Mouse (Mus musculus): ENCODE measurements around the gene 4930524J08Rik.

4930524J08Rik gene

GRCm38 (mm10) chr5:99978699-99979442 is at the start of gene 4930524J08Rik, which contains the start of gene Hnrnpd:
Gene 4930524J08Rik (plus strand): TSS chr5:99979061.
Gene Hnrnpd (minus strand): TSS chr5:99978938.
- ATAC-seq (ENCODE audit: low TSS enrichment) = peak; percentile 89

- no peak for ATAC-seq (ENCODE audit: low TSS enrichment)
Observed at GRCm38 (mm10) chr5:99931910-99932309, 47.0 kb upstream of the 4930524J08Rik start.

GRCm38 (mm10) chr5:99939440-99939839 is 39.4 kb upstream of the 4930524J08Rik start:
- no peak for ATAC-seq (ENCODE audit: low TSS enrichment)

GRCm38 (mm10) chr5:99941273-99941672 is 37.6 kb upstream of the 4930524J08Rik start:
- no peak for ATAC-seq (ENCODE audit: low TSS enrichment)

- no peak for ATAC-seq (ENCODE audit: low TSS enrichment)
Observed at GRCm38 (mm10) chr5:99941776-99942502, 36.9 kb upstream of the 4930524J08Rik start.

- no peak for ATAC-seq (ENCODE audit: low TSS enrichment)
Observed at GRCm38 (mm10) chr5:99952513-99952912, 26.3 kb upstream of the 4930524J08Rik start.

GRCm38 (mm10) chr5:99953883-99954282 is 25.0 kb upstream of the 4930524J08Rik start:
- no peak for ATAC-seq (ENCODE audit: low TSS enrichment)

GRCm38 (mm10) chr5:99958666-99959065 is 20.2 kb upstream of the 4930524J08Rik start:
- ATAC-seq (ENCODE audit: low TSS enrichment) = no peak

- no peak for ATAC-seq (ENCODE audit: low TSS enrichment)
Observed at GRCm38 (mm10) chr5:99959236-99959936, 19.5 kb upstream of the 4930524J08Rik start.

GRCm38 (mm10) chr5:99959960-99960359 is 18.9 kb upstream of the 4930524J08Rik start:
- no peak for ATAC-seq (ENCODE audit: low TSS enrichment)

GRCm38 (mm10) chr5:99973941-99974340 is 4.9 kb upstream of the 4930524J08Rik start:
- ATAC-seq (ENCODE audit: low TSS enrichment) = peak; percentile 49

GRCm38 (mm10) chr5:99975061-99975460 is 3.8 kb upstream of the 4930524J08Rik start:
- no peak for ATAC-seq (ENCODE audit: low TSS enrichment)

- no peak for ATAC-seq (ENCODE audit: low TSS enrichment)
Observed at GRCm38 (mm10) chr5:99975776-99976175, 3.1 kb upstream of the 4930524J08Rik start.

- ATAC-seq (ENCODE audit: low TSS enrichment) = no peak
Observed at GRCm38 (mm10) chr5:99976334-99976955, 2.4 kb upstream of the 4930524J08Rik start.

GRCm38 (mm10) chr5:99977516-99978301 is 1.2 kb upstream of the 4930524J08Rik start:
- peak; percentile 41 for ATAC-seq (ENCODE audit: low TSS enrichment)

- ATAC-seq (ENCODE audit: low TSS enrichment) = no peak
Observed at GRCm38 (mm10) chr5:99983452-99984061, 4.7 kb downstream of the 4930524J08Rik start.

GRCm38 (mm10) chr5:99994166-99994565 is 15.3 kb downstream of the 4930524J08Rik start:
- ATAC-seq (ENCODE audit: low TSS enrichment) = no peak

GRCm38 (mm10) chr5:99994680-99995079 is 15.8 kb downstream of the 4930524J08Rik start:
- no peak for ATAC-seq (ENCODE audit: low TSS enrichment)

GRCm38 (mm10) chr5:100000048-100000447 is 21.2 kb downstream of the 4930524J08Rik start:
- no peak for ATAC-seq (ENCODE audit: low TSS enrichment)

- ATAC-seq (ENCODE audit: low TSS enrichment) = no peak
Observed at GRCm38 (mm10) chr5:100000500-100000899, 21.6 kb downstream of the 4930524J08Rik start.

GRCm38 (mm10) chr5:100003895-100004294 is 25.0 kb downstream of the 4930524J08Rik start:
- ATAC-seq (ENCODE audit: low TSS enrichment) = no peak
